Mouse (Mus musculus) lung, postnatal 14 days (tissue): ENCODE results near the gene Xpo5.

Experiments
- DNase-seq: peaks from one replicate; pipeline ENCODE4 v3.0.0; 2021

Xpo5 gene

DNA sequence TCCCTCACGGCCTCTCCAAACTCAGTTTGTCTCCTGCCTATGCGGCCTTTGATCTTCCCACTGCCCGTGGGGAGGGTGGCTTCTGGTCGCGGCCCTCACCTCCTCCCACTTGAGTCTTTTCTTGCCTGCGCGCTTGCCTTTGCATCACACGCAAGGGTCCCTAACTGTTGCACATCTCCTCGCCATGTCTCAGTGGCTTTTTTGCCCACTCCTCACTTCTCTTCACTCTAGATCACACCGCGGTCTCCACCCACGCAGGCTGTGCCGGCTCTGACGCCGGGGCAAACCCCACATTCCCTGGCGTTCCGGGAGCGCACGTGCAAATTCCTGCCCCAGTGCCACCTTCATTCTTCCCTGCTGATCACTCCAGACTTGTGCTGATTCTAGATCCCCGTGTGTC, 496 bp downstream of the Xpo5 start:
- DNase-seq = peak; percentile 29

DNA sequence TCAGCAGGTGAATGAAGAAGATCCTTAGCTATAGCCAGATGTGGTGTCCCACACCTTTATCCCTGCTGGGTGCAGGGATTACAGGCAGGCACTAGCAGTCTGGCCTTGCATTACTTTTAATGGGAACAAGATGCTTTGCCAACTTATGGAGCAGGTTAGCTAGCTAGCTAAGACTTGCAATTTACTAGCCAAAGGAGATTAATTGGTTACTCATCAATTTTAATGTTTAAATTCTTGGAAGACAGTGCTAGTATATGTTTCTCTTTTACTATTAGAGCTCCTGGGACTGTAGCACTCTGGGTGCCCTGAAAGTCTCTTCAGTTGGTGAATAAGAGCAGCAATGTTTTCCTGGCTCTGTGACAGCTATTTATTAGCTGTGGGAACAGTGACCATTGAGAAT, 4.1 kb downstream of the Xpo5 start:
- no peak for DNase-seq

DNA sequence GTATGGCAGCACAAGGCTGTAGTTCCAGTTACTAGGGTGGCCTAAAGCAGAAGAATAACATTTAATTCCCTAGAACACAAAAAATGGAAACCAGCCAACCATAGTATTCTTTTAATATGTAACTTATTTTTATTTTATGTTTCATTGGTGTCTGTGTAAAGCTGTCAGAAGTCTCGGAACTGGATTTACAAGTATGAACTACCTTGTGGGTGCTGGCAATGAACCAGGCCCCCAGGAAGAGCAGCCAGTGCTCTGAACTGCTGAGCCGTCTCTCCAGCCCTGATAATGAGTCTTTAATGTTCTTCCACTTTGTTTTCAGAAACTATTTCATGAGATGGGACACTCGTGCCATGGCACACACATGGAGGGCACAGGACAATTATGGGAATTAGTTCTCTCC, 8.0 kb downstream of the Xpo5 start:
- no peak for DNase-seq

DNA sequence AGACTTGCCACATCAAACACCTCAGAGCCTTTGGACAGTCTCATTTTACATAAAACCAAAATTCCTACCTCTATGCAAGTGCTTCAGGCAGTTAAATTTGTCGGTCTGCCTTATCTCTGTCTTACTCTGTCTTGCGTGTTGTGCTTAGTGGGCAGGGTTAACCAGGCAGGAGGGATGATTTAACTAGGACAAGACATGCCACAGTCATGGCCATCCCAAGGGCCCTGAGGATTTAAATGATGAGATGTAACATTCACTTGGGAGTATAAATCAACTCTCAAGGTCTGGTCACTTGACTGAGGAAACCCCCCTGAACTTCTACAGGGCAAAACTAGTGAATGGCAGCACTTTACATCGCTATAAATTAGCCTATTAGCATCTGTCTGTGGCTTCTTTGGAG, 19.0 kb downstream of the Xpo5 start:
- no peak for DNase-seq

DNA sequence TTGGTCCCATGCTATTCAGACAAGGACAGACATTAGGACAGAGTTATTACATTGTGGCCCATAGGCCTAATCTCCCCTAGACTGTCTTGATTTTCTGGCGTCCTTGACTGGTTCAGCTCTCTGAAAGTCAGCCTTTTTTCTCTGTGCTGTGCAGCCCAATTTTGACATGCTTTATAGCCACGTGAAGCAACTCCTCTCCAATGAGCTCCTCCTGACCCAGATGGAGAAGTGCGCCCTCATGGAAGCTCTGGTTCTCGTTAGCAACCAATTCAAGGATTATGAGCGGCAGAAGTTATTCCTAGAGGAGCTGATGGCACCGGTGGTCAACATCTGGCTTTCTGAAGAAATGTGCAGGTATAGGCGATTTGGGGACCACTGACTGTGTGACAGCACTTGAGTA, 25.0 kb downstream of the Xpo5 start:
- DNase-seq = no peak

DNA sequence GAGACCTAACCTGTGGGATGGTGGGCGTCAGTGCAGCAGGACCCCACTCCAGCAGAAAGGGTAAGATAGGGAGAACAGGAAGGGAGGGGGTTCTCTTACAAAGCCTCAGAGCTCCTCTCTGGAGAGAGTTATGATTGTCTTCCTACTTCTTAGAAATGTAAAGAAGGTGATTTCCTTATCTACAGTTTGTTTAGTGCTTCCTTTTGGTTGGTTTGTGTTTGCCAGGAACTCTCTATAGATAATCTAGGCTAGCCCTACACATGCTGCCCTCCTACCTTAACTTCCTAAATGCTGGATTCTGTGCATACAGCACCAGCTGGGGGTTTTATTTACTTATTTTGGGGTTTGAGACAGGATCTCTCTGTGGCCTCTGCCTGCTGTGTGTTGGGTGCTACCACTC, 33.5 kb downstream of the Xpo5 start:
- no peak for DNase-seq

DNA sequence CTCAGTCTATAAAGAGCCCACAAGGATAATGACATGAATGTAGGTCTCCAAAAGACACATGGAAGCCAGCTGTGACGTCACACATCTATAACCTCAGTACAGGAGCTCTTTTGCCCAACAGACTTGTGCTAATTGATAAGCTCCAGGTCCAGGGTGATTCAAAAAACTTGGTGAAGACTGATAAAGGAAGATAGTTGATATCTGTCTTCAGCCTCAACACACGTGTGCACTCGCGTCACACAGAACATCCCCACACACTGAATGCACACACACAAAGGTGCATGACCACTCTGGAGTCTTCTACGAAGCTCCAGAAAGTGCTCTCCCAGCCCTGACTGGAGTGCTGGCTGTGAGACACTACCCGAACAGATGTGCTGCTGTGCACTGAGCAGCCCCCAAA, 34.5 kb downstream of the Xpo5 start:
- no peak for DNase-seq

DNA sequence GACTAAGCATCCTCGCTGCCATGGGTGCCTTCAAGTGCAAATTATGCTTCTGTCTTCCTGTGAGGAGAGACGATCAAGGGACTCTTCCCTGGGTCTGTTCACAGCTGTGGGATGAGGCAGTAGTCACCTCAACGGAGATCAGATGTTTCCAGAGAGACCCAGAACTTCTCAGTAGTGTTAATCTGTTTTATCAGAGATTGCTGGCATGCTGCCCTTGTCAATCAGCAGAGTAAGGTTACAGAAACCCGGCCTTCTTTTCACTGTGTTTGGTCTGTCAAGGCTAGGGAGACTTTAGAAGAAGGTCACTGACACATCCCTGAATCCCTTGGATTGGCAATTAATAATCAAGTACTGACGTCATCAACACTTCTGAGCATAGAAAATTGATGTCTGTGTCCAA, 34.9 kb downstream of the Xpo5 start:
- DNase-seq = no peak

DNA sequence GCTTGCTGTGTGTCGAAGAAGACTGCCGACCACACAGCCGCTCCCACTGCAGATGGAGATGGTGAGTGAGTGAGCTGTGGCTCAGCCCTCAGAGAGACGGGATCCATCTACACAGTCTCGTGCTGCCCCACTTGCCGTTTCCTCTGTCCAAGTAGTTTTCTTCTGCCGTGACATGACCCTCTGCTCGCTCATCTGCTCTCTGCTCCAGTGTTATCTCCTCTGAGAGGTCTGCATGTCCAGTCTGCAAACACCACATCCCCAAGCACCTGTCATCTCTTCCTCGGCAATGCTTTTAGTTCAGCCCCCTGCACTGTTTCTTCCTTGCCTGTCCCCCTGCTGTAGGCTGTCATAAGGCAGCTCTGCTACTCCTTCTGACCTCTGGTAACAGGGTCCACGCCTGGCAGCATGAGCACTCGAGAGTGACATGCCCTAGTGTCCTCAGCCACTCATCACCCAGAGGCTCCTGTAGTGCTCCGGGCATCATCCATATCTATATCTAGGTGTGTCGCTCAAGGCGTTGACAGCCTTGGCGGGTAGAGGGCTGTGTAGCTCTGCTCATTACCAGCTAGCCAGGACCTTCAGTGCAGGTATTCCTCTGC, 37.0 kb downstream of the Xpo5 start:
- no peak for DNase-seq

DNA sequence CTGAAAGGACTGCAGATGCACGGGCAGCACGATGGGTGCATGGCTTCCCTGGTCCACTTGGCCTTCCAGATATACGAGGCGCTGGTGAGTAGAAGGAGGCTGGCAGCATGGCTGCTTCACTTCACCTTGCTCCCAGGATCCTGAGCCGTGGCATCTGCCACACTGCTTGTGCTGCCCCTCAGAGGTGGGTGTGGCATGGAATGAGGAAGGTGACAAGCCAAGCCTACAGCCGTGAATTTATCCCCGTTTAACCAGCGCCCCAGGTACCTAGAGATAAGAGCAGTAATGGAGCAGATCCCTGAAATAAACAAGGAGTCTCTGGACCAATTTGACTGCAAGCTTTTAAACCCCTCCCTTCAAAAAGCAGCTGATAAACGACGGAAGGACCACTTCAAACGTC, 38.9 kb downstream of the Xpo5 start:
- no peak for DNase-seq

DNA sequence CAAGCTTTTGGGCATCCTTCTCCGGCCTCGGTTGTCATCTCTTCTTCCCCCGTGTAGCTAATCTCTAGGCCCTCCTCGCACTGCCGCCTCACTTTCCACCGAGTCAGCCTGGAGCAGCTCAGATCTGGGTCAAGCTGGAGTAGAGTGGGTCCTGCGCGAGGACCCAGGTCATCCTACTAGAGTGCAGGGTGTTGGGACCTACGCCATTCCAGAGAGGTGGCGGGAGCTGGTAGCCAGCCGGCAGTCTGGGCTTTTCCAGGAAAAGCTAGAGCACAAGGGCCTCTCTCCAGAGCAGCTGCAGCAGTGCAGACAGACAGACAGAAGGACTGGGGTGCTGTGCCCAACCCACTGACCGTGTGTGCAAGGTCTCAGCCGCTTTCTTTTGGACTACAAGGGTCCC, 39.7 kb downstream of the Xpo5 start:
- no peak for DNase-seq

DNA sequence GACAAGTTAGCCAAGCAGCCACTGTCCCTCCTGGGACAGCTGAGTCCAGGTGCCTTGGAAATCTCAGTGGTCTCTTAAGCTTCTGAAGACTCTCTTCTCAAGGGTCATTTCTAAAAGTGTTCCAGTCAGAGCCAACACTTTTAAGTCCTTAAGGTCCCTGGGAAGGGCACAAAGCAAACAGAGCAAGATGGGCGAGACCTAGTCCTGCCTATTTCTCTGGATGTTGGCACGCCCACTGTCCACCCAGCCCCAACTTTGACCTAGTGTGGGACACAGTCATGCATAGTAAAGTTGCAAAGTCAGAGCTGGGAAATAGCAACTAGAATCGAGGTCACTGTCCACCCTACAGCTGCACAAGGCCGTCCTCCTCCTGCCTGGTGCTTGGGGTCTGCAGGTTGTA, 40.4 kb downstream of the Xpo5 start:
- peak; percentile 49 for DNase-seq

DNA sequence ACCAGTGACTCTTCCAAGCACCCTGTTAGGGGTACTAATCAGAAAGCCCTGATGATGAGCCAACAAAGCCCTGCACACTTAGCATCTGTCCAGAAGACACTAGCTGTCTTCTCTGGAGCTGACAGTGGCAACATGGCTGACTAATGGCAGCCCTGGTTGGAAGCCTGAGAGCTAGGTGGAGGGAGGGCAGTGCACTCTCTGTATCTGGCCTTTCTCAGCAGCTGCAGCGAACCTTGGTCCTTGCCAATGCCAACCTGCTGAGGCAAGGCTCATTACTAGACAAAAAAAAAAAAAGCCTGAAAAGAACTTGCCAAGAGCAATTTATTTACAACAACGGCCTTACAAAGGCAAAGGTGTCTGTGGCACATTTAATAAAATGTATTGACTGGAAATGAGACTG, 41.0 kb downstream of the Xpo5 start:
- DNase-seq = no peak

DNA sequence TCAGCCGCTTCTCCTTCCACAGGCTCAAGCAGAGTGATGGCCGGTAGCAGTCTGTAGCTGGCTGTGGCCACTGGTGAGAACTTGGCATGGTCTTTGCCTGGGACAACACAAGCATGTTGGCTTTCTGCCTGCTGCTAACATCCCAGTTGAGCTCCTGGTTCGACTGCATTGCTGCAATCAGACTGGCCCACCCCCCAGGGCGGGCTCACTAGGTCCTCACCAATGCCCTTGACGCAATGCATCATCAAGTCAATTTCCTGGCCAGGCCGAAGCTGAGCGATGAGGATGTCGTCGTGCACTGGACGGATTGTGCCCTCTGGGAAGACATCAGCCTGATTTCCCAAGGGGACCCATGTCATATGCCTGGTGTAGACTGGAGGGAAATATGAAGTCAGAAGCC, 42.0 kb downstream of the Xpo5 start:
- peak; percentile 69 for DNase-seq

DNA sequence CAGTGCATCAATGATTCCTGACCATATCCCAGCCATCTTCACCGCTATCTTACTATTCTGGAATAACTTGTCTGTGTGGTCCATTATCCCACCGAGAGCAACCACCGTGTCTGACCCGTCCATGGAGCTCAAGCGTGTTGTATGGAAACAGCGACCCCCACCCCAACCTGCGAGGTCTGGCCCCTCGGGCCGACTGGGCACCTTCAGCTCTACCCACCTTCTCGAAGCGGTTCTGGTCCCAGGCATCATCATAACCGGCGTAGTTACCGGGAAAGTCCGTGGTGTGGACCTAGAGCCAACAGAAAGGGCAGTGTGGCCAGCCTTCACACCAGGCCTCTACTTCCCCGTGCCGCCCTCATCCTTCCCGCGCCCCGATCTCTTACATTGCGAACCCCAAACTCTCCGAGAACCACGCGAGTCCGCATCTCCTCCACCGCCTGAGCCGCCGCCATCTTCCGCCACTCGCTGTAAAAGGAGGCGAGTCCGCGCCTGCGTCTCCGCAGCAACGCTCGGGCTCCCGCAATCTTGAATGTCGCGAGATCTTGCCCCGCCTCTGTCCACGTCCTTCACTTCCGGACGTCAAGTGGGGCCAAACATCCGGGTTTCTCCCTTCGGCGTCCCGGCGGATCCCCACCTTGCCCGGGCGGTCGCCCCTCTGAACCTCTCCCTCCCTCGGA, 45.1 kb downstream of the Xpo5 start, which contains the start of the genes Polr1c and Yipf3:
Gene Polr1c, minus strand, starts transcription at position 543 of the 677 bp plus-strand sequence.
Gene Yipf3, plus strand, starts transcription at position 569 of the 677 bp plus-strand sequence.
- DNase-seq = peak; percentile 97

DNA sequence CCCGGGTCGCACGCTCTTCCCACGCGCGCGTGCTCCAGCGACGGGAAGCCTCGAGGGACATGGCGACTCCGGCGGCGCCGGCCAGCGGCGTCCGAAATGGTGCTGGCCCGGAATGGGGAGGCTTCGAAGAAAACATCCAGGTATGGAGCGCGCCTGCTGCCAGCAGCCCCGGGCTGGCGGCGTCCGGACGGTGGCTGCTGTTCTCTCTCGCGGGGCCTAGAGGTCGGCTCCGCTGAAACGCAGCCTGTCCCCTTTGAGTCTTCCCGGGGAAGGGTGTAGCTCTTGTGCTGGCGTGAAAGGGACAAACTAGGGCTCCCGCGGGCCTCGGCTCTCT, 45.6 kb downstream of the Xpo5 start:
- no peak for DNase-seq

DNA sequence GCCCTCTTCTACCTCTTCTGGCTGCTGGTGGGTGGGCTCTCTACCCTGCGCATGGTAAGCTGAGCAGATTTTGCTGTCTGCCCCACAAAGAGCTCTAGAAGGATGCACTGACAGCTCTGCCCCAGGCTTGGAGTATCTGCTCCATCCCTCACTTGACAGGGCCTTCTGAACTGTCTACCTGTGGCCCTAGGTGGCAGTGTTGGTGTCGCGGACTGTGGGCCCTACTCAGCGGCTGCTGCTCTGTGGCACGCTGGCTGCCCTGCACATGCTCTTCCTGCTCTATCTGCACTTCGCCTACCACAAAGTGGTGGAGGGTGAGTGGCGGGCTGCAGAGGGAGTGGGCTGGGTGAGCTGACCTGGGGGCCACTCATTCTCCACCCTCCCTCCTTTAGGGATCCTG, 48.6 kb downstream of the Xpo5 start:
- DNase-seq = no peak

DNA sequence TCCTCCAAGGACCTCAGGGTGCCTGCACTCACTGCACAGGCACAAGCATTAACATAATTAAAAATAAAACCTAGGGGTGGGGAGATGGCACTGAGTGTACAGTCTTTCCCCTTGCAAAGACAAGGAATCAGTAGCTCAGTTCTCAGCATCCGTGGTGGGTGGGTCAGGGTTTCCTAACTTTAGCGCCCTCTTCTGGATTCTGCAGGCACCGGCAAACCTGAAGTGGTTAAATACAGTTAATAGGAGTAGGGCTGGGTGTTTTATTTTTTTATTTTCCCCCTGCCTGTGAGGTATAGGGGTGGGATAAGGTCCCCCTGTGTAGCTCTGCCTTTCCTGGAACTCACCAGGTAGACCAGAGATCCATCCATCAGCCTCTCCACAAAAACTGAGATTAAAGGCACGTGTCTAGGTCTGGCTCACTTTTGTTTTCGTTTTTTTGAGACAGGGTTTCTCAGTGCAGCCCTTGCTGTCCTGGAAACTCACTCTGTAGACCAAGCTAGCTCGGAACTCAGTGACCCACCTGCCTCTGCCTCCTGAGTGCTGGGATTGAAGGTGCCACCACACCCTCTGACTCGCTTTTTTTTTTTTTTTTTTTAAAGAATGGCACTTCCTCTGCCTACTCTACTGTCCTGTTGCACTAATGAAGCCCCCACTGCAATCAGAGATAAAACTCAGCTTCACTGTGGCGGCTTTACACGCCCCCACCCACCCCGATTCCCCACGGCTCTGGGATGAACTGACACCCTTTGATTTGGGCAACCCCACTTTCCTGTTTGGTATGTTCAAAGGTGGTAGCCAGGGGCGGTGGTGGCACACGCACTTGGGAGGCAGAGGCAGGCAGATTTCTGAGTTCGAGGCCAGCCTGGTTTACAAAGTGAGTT, 50.2 kb downstream of the Xpo5 start:
- DNase-seq = no peak

DNA sequence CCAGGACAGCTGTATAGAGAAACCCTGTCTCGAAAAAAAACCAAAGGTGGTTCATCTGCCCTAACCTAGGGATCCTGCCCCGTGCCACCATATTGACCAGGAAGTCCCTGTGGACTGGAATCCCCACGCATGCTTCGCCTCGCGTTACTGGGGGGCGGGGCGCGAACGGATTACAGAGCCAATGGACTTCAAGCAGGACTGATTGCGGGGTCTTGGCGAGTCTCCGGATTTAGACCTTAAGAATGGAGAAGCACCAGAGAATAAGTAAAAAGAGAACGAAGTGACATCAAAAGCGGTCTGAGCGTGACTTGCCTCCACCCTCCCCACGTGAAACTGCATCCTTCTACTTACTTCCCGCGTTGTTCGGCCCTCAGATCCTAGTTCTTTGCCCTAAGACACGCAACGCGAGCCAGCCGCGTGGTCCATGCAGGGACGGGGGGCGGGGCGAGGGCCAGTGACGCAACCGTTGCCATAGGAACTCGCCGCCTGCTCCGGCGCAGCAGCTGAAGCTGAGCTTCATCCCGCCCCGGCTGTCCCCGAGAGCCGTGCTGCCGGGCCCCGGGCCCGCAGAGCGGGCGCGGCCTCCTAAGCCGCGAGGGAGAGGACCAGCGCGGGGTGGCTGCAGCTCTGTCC, 51.0 kb downstream of the Xpo5 start, which contains the start of gene Lrrc73:
Gene Lrrc73, plus strand, starts transcription at position 80 of the 633 bp plus-strand sequence.
- DNase-seq = peak; percentile 94

DNA sequence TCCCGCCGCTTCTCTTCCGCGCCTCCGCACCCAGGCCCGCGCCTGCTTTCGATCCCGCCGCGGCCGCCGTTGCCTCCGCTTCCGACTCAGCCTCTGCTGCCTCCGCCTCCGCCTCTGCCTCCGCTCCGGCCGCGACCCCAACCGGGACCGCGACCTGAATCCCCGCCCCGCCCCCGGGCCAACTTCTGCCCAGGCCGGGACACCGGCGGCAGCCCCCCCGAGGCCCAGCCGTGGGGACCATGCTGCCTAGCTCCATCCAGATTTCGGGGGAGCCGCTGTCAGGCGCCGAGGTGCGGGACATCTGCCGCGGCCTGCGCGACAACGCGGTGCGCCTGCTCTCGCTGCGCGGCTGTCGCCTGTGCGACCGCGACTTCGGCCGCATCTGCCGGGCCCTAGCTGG, 51.5 kb downstream of the Xpo5 start:
- DNase-seq = no peak

DNA sequence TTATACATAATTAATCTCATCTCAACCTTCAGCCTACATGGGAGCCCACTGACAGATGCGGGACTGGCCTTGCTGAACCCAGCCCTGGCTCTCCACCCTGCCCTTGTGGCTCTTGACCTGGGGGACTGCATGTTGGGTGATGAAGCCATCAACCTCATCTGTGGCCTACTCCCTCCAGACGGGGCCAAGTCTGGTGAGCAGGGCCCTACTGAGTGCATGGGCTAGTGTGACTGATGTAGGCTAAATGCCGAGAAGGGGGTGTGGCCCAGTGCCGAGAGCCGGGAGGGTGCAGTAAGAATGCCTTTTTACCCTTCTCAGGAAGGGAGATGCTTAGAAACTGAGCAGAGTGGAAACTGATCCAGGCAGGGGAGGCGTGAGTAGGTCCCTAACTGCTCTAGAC, 52.6 kb downstream of the Xpo5 start:
- DNase-seq = no peak

DNA sequence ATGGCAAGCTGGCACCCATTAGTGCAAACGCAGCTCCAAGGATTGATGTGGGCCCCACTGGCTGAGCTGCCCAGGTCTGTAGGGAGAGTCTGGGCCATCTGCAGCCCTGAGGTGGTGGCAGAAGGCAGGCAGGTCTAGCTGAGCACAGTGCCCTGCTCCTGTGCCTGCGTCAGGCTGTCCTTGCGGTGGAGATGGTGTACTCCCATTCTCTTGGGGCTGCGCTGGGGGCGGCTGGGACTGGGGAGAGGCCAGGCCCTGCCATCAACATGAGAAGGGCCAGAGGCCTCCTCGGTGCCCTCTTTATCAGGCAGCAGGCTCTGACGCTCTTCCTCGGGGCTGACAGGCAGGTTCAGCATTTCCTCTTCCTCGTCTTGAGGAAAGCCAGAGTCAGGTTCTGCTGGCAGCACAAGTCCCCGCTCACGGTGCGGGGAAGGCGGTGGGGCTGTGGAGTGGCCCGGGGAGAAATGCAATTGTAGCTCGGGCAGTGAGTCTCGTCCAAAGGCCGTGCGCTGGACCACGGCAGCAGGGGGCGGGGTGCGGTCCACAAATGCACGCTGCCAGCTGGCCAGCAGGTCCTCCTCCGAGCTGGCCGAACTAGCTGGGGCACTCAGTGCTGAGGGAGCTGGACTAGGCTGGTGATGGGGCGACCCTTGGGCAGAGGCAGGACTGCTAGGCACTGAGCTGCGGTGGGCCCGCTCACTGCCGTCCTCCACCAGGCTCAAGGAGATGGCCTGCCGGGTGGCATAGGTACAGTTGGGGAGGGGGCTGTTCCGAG, 55.9 kb downstream of the Xpo5 start:
- no peak for DNase-seq

DNA sequence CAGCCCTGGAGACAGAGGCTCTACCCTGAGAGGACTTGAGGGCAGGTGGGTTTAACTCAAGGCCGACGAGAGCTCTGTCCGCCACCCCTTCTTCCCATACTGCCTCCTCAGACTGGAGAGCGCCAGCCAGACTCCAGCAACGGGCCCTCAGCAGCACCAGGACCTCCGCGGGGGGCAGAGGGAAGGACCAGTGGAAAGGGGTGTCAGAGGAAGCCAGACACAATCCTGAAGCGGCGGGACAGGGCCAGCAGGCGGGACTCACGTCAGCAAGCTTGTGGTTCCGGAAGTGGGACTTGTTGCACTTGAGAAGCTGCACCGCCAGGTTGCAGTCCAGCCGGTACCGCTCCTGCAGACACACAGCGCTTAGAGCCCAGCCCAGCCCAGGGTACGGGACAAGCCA, 57.1 kb downstream of the Xpo5 start:
- no peak for DNase-seq
